Mouse (Mus musculus): ENCODE results near the gene Nostrin.

Nostrin gene

GRCm38 (mm10) chr2:69128921-69129395 lies 6.6 kb upstream of the Nostrin start:
- in situ Hi-C loops (cut with MboI; ENCODE audit: unreplicated experiment in 2 of 2), result no loop called here

- in situ Hi-C loops (cut with MboI; ENCODE audit: unreplicated experiment in 2 of 2), result no loop called here
Measured at GRCm38 (mm10) chr2:69129425-69130210, 6.0 kb upstream of the Nostrin start.

GRCm38 (mm10) chr2:69132046-69132445 lies 3.6 kb upstream of the Nostrin start:
- in situ Hi-C loops (cut with MboI; ENCODE audit: unreplicated experiment in 2 of 2), result no loop called here

GRCm38 (mm10) chr2:69132488-69133040 lies 3.0 kb upstream of the Nostrin start:
- in situ Hi-C loops (cut with MboI; ENCODE audit: unreplicated experiment in 2 of 2), result no loop called here

- in situ Hi-C loops (cut with MboI; ENCODE audit: unreplicated experiment in 2 of 2), result no loop called here
Measured at GRCm38 (mm10) chr2:69134186-69134585, 1.4 kb upstream of the Nostrin start.

GRCm38 (mm10) chr2:69134937-69135336 lies 663 bp upstream of the Nostrin start:
- in situ Hi-C loops (cut with MboI; ENCODE audit: unreplicated experiment in 2 of 2), result no loop called here

- in situ Hi-C loops (cut with MboI; ENCODE audit: unreplicated experiment in 2 of 2), result no loop called here
Measured at GRCm38 (mm10) chr2:69137406-69138084, 1.9 kb downstream of the Nostrin start.

- in situ Hi-C loops (cut with MboI; ENCODE audit: unreplicated experiment in 2 of 2), result no loop called here
Measured at GRCm38 (mm10) chr2:69138759-69139158, 3.2 kb downstream of the Nostrin start.

GRCm38 (mm10) chr2:69140215-69140614 lies 4.6 kb downstream of the Nostrin start:
- in situ Hi-C loops (cut with MboI; ENCODE audit: unreplicated experiment in 2 of 2), result no loop called here

- in situ Hi-C loops (cut with MboI; ENCODE audit: unreplicated experiment in 2 of 2), result no loop called here
Measured at GRCm38 (mm10) chr2:69140816-69141215, 5.2 kb downstream of the Nostrin start.

GRCm38 (mm10) chr2:69148691-69149090 lies 13.1 kb downstream of the Nostrin start:
- in situ Hi-C loops (cut with MboI; ENCODE audit: unreplicated experiment in 2 of 2), result no loop called here

GRCm38 (mm10) chr2:69149154-69149553 lies 13.6 kb downstream of the Nostrin start:
- in situ Hi-C loops (cut with MboI; ENCODE audit: unreplicated experiment in 2 of 2), result no loop called here

GRCm38 (mm10) chr2:69150841-69151240 lies 15.2 kb downstream of the Nostrin start:
- in situ Hi-C loops (cut with MboI; ENCODE audit: unreplicated experiment in 2 of 2), result no loop called here

GRCm38 (mm10) chr2:69155861-69156260 lies 20.3 kb downstream of the Nostrin start:
- in situ Hi-C loops (cut with MboI; ENCODE audit: unreplicated experiment in 2 of 2), result no loop called here

- in situ Hi-C loops (cut with MboI; ENCODE audit: unreplicated experiment in 2 of 2), result no loop called here
Measured at GRCm38 (mm10) chr2:69156283-69156682, 20.7 kb downstream of the Nostrin start.

- in situ Hi-C loops (cut with MboI; ENCODE audit: unreplicated experiment in 2 of 2), result no loop called here
Measured at GRCm38 (mm10) chr2:69158907-69159306, 23.3 kb downstream of the Nostrin start.

GRCm38 (mm10) chr2:69170395-69171077 lies 34.9 kb downstream of the Nostrin start:
- in situ Hi-C loops (cut with MboI; ENCODE audit: unreplicated experiment in 2 of 2), result no loop called here

GRCm38 (mm10) chr2:69175296-69175695 lies 39.7 kb downstream of the Nostrin start:
- in situ Hi-C loops (cut with MboI; ENCODE audit: unreplicated experiment in 2 of 2), result no loop called here

GRCm38 (mm10) chr2:69179721-69180120 lies 44.1 kb downstream of the Nostrin start:
- in situ Hi-C loops (cut with MboI; ENCODE audit: unreplicated experiment in 2 of 2), result no loop called here

GRCm38 (mm10) chr2:69187990-69188389 lies 52.4 kb downstream of the Nostrin start:
- in situ Hi-C loops (cut with MboI; ENCODE audit: unreplicated experiment in 2 of 2), result no loop called here

- in situ Hi-C loops (cut with MboI; ENCODE audit: unreplicated experiment in 2 of 2), result no loop called here
Measured at GRCm38 (mm10) chr2:69188732-69189131, 53.1 kb downstream of the Nostrin start.
